Mouse (Mus musculus) kidney, embryonic 15.5 days (tissue): ENCODE results near the gene Six5. TPM values are rescaled to one million over a fixed set of nuclear protein-coding genes. Genes with fewer than 3 reads are reported as not detected.

Experiments used
- ATAC-seq: fragments of 200-750 bp; cut with Nextera tagmentation; replicated peaks from 2 replicates; pipeline ENCODE4 v1.8.0; 2017; ENCODE audit warnings: moderate TSS enrichment; ENCODE audit not compliant: low FRiP score
- H3K27ac ChIP-seq: fragments of 300-500 bp; sonication (generic); 2 replicates; pipeline ENCODE4 v1.5.1; 2015; ENCODE audit warnings: mild to moderate bottlenecking, inconsistent platforms
- H3K27me3 ChIP-seq: fragments of 300-500 bp; sonication (generic); 2 replicates; pipeline ENCODE4 v1.6.1; 2015; ENCODE audit warnings: inconsistent platforms
- H3K36me3 ChIP-seq: fragments of 300-500 bp; sonication (generic); 2 replicates; pipeline ENCODE4 v1.6.1; 2015; ENCODE audit warnings: inconsistent platforms
- H3K4me1 ChIP-seq: fragments of 300-500 bp; sonication (generic); 2 replicates; pipeline ENCODE4 v1.6.1; 2015; ENCODE audit warnings: inconsistent platforms
- H3K4me2 ChIP-seq: fragments of 300-500 bp; sonication (generic); 2 replicates; pipeline ENCODE4 v1.6.1; 2015; ENCODE audit warnings: moderate library complexity, mild to moderate bottlenecking, inconsistent platforms
- H3K4me3 ChIP-seq: fragments of 300-500 bp; sonication (generic); replicated peaks from 2 replicates; pipeline ENCODE4 v1.5.1; 2015; ENCODE audit warnings: mild to moderate bottlenecking, inconsistent platforms
- H3K9ac ChIP-seq: fragments of 300-500 bp; sonication (generic); 2 replicates; pipeline ENCODE4 v1.6.1; 2015; ENCODE audit warnings: mild to moderate bottlenecking, inconsistent platforms
- H3K9me3 ChIP-seq: fragments of 300-500 bp; sonication (generic); replicated peaks from 2 replicates; pipeline ENCODE4 v1.6.1; 2016; ENCODE audit warnings: inconsistent platforms
- WGBS: fragments of 180-500 bp; shearing (Covaris S2); methylation state at CpG from one replicate; pipeline ENCODE4 v1.1.7; 2015; ENCODE audit warnings: mixed read lengths; 5-methylcytosine and 5-hydroxymethylcytosine counted together
- polyA plus RNA-seq: library from polyadenylated mRNA; unstranded; fragments of >200 nt; fragmentation: Nextera tagmentation; extraction: Ambion mirVana; gene quantifications from 2 replicates; pipeline ENCODE4 v1.2.1, GENCODE M21; 2015

The Six5 gene
- polyA plus RNA-seq, 1 experiment from 2014 or later = 10.1 TPM

- under 1% methylated on average over 22 of the region's 22 CpGs for WGBS
- Histone ChIP-seq H3K4me2 (peak overlapping the region; percentile 70), H3K9ac (peak overlapping the region; percentile 99), H3K27ac (peak overlapping the region; percentile 87), H3K9me3 (no peaks in the 10 kb centered on the region), H3K36me3 (peaks cover 37% of the 10 kb centered on the region), H3K4me3 (peak overlapping the region; percentile 89), H3K4me1 (peaks cover 38% of the 10 kb centered on the region), H3K27me3 (no peaks in the 10 kb centered on the region)
- ATAC-seq = no peak
Observed at GRCm38 (mm10) chr7:19076586-19076991, 17.8 kb upstream of the Six5 start.

- peak overlapping the region; percentile 99; the same call in 1 of the 2 replicates for H3K9ac ChIP-seq
- peak overlapping the region; percentile 70 for H3K4me2 ChIP-seq
- no peak for ATAC-seq
Observed at GRCm38 (mm10) chr7:19077761-19078160, 16.6 kb upstream of the Six5 start.

DNA sequence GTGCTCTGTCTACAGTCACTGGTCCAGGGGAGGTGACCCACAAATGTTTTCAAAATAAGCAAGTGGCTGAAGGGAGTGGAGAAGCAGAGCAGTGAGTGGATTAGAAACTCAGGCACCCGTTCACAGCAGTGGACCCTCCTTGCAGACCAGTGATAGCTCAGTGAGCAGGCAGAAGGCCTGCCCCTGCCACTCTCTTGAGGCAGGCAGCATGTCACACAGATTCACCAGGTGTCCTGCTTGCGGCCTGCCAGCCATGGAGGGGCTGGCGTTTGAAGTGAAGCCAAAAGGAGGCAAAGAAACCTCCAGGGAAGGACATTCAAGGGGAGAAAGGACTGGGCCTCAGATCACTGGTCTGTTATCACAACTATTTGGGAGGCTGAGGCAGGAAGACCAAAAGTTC lies 15.7 kb upstream of the Six5 start:
- H3K9ac ChIP-seq = no peak overlapping the region
- H3K4me3 ChIP-seq = 0 out of 2 replicates have a peak overlapping the region, but pooled peaks have one; percentile 3
- no peak overlapping the region for H3K27ac ChIP-seq
- no peak for ATAC-seq
- no peaks in the 10 kb centered on the region for H3K27me3 ChIP-seq
- peaks cover 59% of the 10 kb centered on the region for H3K4me1 ChIP-seq
- 63% methylated on average over 3 of the region's 3 CpGs for WGBS
- no peaks in the 10 kb centered on the region for H3K9me3 ChIP-seq
- no peak overlapping the region; the same call in 1 of the 2 replicates for H3K4me2 ChIP-seq
- H3K36me3 ChIP-seq = peaks cover 53% of the 10 kb centered on the region

More at GRCm38 (mm10) chr7:19077761-19078160, 16.6 kb upstream of the Six5 start:
- H3K36me3 ChIP-seq = peaks cover 49% of the 10 kb centered on the region
- H3K9me3 ChIP-seq = no peaks in the 10 kb centered on the region
- H3K4me1 ChIP-seq = peaks cover 49% of the 10 kb centered on the region
- WGBS = 50% methylated on average over 14 of the region's 14 CpGs
- H3K27ac ChIP-seq = no peak overlapping the region
- no peaks in the 10 kb centered on the region for H3K27me3 ChIP-seq
- peak overlapping the region; percentile 89 for H3K4me3 ChIP-seq

DNA sequence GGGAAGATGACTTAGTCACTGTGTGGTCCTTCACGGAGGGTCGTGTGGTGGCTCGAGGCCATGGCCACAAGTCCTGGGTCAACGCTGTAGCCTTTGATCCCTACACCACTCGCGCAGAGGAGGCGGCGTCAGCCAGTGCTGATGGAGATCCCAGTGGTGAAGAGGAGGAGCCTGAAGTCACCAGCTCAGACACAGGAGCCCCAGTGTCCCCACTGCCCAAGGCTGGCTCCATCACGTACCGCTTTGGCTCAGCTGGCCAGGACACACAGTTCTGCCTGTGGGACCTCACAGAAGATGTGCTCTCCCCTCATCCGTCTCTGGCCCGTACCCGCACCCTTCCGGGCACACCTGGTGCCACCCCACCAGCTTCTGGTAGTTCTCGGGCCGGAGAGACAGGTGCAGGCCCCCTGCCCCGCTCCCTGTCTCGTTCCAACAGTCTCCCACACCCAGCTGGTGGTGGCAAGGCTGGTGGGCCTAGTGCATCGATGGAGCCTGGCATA lies 13.9 kb upstream of the Six5 start:
- Histone ChIP-seq H3K27ac (no peak overlapping the region), H3K9me3 (no peaks in the 10 kb centered on the region), H3K4me2 (no peak overlapping the region), H3K4me3 (no peak overlapping the region), H3K27me3 (no peaks in the 10 kb centered on the region), H3K4me1 (peaks cover 71% of the 10 kb centered on the region), H3K36me3 (peaks cover 55% of the 10 kb centered on the region), H3K9ac (no peak overlapping the region)
- no peak for ATAC-seq
- 79% methylated on average over 19 of the region's 19 CpGs for WGBS

DNA sequence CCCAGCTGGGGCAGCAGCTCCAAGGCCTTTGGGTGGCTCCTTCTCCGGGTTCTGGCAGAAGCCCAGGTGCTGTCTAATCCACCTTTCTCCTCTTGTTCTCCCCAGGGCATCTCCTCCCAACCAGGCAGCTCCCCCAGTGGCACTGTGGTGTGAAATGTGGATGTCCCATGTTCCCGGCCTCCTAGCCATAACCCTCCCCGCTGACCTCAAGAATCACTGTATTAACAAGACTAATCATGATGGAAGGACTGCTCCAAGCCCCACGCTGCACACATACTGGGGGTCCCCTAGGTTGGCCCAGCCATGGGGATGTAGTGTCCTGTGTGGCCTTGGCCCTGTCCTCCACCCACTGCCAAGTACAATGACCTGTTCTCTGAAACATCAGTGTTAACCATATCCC lies 12.2 kb upstream of the Six5 start:
- peaks cover 60% of the 10 kb centered on the region for H3K36me3 ChIP-seq
- peaks cover 73% of the 10 kb centered on the region for H3K4me1 ChIP-seq
- peak overlapping the region; percentile 76; the same call in 1 of the 2 replicates for H3K27ac ChIP-seq

GRCm38 (mm10) chr7:19083096-19083495 lies 11.3 kb upstream of the Six5 start:
- peak overlapping the region; percentile 76 for H3K27ac ChIP-seq
- H3K4me2 ChIP-seq = peak overlapping the region; percentile 55
- H3K4me3 ChIP-seq = 0 out of 2 replicates have a peak overlapping the region, but pooled peaks have one; percentile 39
- H3K9ac ChIP-seq = no peak overlapping the region
- H3K9me3 ChIP-seq = no peaks in the 10 kb centered on the region
- 40% methylated on average over 6 of the region's 6 CpGs for WGBS
- H3K27me3 ChIP-seq = no peaks in the 10 kb centered on the region
- H3K4me1 ChIP-seq = peaks cover 64% of the 10 kb centered on the region
- ATAC-seq = no peak
- H3K36me3 ChIP-seq = peaks cover 67% of the 10 kb centered on the region

More for the DNA sequence above, 12.2 kb upstream of the Six5 start:
- ATAC-seq = no peak
- Histone ChIP-seq H3K4me3 (no peak overlapping the region), H3K9me3 (no peaks in the 10 kb centered on the region), H3K9ac (0 out of 2 replicates have a peak overlapping the region, but pooled peaks have one; percentile 8), H3K27me3 (no peaks in the 10 kb centered on the region), H3K4me2 (no peak overlapping the region)
- WGBS = 78% methylated on average over 4 of the region's 4 CpGs

- Histone ChIP-seq H3K4me1 (peaks cover 61% of the 10 kb centered on the region), H3K4me3 (peak within 1 kb of the TSS; percentile 39)
- peak; percentile 43; the same call in 1 of the 2 replicates for ATAC-seq
Observed at GRCm38 (mm10) chr7:19083701-19084100, 10.7 kb upstream of the Six5 start, which contains the start of gene Dmpk. Gene Dmpk (plus strand): TSS chr7:19083849.

DNA sequence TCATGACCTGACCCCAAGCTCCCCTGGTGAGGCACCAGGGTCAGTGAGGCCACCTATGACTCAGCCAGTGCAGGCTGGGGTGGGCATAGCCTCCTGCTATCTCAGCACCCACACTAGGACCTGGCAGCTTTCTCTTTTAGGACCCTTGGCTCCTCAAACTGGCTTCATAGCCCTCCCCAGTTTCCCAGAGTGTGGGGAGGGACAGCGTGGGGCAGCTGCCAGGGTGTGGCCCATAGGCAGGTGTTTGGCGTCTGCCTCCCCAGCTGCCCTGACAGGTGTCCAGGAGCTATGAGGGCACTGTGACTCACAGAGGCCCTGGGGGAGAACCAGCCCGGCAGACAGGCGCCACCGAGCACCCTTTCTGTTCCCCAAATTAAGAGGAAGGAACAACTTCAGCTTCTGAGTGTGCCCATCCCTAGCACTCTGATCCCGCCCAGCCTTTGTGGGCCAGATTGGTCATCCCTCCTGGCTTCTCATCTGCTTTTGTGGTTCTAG lies 10.1 kb upstream of the Six5 start:
- Histone ChIP-seq H3K9me3 (no peaks in the 10 kb centered on the region), H3K27ac (peak overlapping the region; percentile 76), H3K36me3 (peaks cover 66% of the 10 kb centered on the region), H3K27me3 (no peaks in the 10 kb centered on the region), H3K9ac (0 out of 2 replicates have a peak overlapping the region, but pooled peaks have one; percentile 26), H3K4me2 (peak overlapping the region; percentile 55), H3K4me3 (peak overlapping the region; percentile 39), H3K4me1 (peaks cover 57% of the 10 kb centered on the region)
- no peak for ATAC-seq
- 50% methylated on average over 6 of the region's 6 CpGs for WGBS

More at GRCm38 (mm10) chr7:19083701-19084100, 10.7 kb upstream of the Six5 start, which contains the start of gene Dmpk:
- Histone ChIP-seq H3K4me2 (peak within 1 kb of the TSS; percentile 55), H3K36me3 (peaks cover 67% of the 10 kb centered on the region), H3K9ac (0 out of 2 replicates have a peak within 1 kb of the TSS, but pooled peaks have one; percentile 26), H3K9me3 (no peaks in the 10 kb centered on the region), H3K27me3 (no peaks in the 10 kb centered on the region), H3K27ac (peak within 1 kb of the TSS; percentile 76)
- 30% methylated on average over 10 of the region's 10 CpGs for WGBS

DNA sequence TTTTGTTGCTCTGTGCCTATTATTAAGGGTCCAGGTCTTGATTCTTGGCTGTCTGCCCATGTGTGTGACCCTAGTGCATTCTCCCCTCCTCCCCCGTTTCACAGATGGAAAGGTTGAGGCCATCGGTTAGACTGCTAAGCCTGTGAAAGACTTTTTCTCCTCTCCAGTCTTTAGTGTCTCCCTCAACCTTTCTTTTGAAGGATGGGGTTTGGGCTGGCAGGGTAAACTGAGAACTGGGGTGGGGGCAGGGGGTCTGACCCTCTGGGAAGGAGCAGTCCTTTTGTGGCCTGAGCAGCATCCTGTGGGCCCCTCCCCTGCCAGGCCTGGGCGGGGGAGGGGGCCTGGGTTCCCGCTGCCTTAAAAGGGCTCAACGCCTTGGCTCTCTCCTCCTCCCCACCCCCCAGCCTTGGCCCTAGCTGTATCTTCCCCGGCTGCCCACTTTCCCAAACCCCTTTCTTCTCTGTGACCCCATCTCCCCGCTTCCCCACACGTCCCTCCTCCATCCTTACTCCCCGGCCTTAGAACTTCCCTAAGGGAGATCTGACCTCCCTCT lies 9.4 kb upstream of the Six5 start:
- Histone ChIP-seq H3K27ac (peak overlapping the region; percentile 75), H3K27me3 (no peaks in the 10 kb centered on the region), H3K4me3 (peak overlapping the region; percentile 19), H3K4me1 (peaks cover 56% of the 10 kb centered on the region), H3K4me2 (peak overlapping the region; percentile 55), H3K36me3 (peaks cover 65% of the 10 kb centered on the region), H3K9me3 (no peaks in the 10 kb centered on the region), H3K9ac (no peak overlapping the region)
- WGBS = 15% methylated on average over 9 of the region's 9 CpGs
- no peak for ATAC-seq

GRCm38 (mm10) chr7:19085495-19085894 lies 8.9 kb upstream of the Six5 start:
- Histone ChIP-seq H3K9me3 (no peaks in the 10 kb centered on the region), H3K27ac (peak overlapping the region; percentile 75), H3K4me2 (peak overlapping the region; percentile 55), H3K4me1 (peaks cover 56% of the 10 kb centered on the region), H3K27me3 (no peaks in the 10 kb centered on the region), H3K36me3 (peaks cover 64% of the 10 kb centered on the region), H3K9ac (no peak overlapping the region), H3K4me3 (peak overlapping the region; percentile 19)
- 2% methylated on average over 6 of the region's 6 CpGs for WGBS
- no peak for ATAC-seq

GRCm38 (mm10) chr7:19086042-19086441 lies 8.4 kb upstream of the Six5 start:
- H3K36me3 ChIP-seq = peaks cover 63% of the 10 kb centered on the region
- peak; percentile 45 for ATAC-seq
- 11% methylated on average over 14 of the region's 14 CpGs for WGBS
- no peaks in the 10 kb centered on the region for H3K27me3 ChIP-seq
- no peak overlapping the region for H3K9ac ChIP-seq
- H3K4me2 ChIP-seq = peak overlapping the region; percentile 55
- peak overlapping the region; percentile 19 for H3K4me3 ChIP-seq
- no peaks in the 10 kb centered on the region for H3K9me3 ChIP-seq
- H3K4me1 ChIP-seq = peaks cover 56% of the 10 kb centered on the region
- H3K27ac ChIP-seq = peak overlapping the region; percentile 75

- Histone ChIP-seq H3K4me2 (no peak overlapping the region), H3K4me3 (no peak overlapping the region), H3K27me3 (0 out of 2 replicates have a peak, but pooled peaks cover 6% of the 10 kb centered on the region), H3K36me3 (peaks cover 58% of the 10 kb centered on the region), H3K27ac (no peak overlapping the region), H3K9ac (no peak overlapping the region), H3K4me1 (peaks cover 57% of the 10 kb centered on the region), H3K9me3 (no peaks in the 10 kb centered on the region)
- 67% methylated on average over 18 of the region's 18 CpGs for WGBS
- no peak for ATAC-seq
Observed at GRCm38 (mm10) chr7:19086760-19087159, 7.6 kb upstream of the Six5 start.
